Mouse (Mus musculus) liver, embryonic 14.5 days (tissue): ENCODE results near the gene Arl4d. TPM values are rescaled to one million over a fixed set of nuclear protein-coding genes. Genes with fewer than 3 reads are reported as not detected.
"Not testable (repeated sequence)": the region's sequence is repeated elsewhere in the genome, so short reads cannot be mapped to it uniquely, and the experiment has no call there.

ENCODE experiments used
- ATAC-seq: fragments of 200-750 bp; cut with Nextera tagmentation; 2 replicates; pipeline ENCODE4 v1.8.0; 2017; ENCODE audit warnings: moderate number of reproducible peaks, mild to moderate bottlenecking, moderate library complexity; ENCODE audit not compliant: insufficient read depth
- DNase-seq, 3 experiments: peaks; one replicate each; pipeline ENCODE4 v3.0.0-alpha.2; 2012 to 2013; ENCODE audit warnings: low read depth in 3 of 3, low spot score in 3 of 3
- H3K27ac ChIP-seq: fragments of 300-500 bp; sonication (generic); 2 replicates; pipeline ENCODE4 v1.5.1; 2014; ENCODE audit warnings: moderate library complexity, mild to moderate bottlenecking, control low read depth, inconsistent platforms
- H3K27me3 ChIP-seq: fragments of 300-500 bp; sonication (generic); 2 replicates; pipeline ENCODE4 v1.6.1; 2014; ENCODE audit warnings: mild to moderate bottlenecking, low read length, moderate library complexity; ENCODE audit not compliant: control insufficient read depth, insufficient read depth
- H3K36me3 ChIP-seq: fragments of 300-500 bp; sonication (generic); replicated peaks from 2 replicates; pipeline ENCODE4 v1.6.1; 2014; ENCODE audit warnings: low read depth; ENCODE audit not compliant: control insufficient read depth, insufficient read depth
- H3K4me1 ChIP-seq, 2 experiments: fragments of 200-500 bp in 1 of 2; fragments of 300-500 bp in 1 of 2; sonication (generic) in 1 of 2; replicated peaks; 2 replicates each; pipeline ENCODE4 v1.6.1; 2012 to 2014; ENCODE audit warnings: antibody characterized with exemption in 1 of 2, inconsistent platforms in 1 of 2, low read length in 1 of 2; ENCODE audit not compliant: control insufficient read depth in 2 of 2, insufficient read depth in 2 of 2
- H3K4me2 ChIP-seq: fragments of 300-500 bp; sonication (generic); 2 replicates; pipeline ENCODE4 v1.6.1; 2014; ENCODE audit warnings: low read depth, mild to moderate bottlenecking, control low read depth, moderate library complexity
- H3K4me3 ChIP-seq, 2 experiments: fragments of 200-500 bp in 1 of 2; fragments of 300-500 bp in 1 of 2; sonication (generic) in 1 of 2; 2 replicates each; pipeline ENCODE4 v1.5.1; 2012 to 2014; ENCODE audit warnings: low read depth in 2 of 2, low read length in 2 of 2, mild to moderate bottlenecking in 2 of 2, control low read depth in 1 of 2, inconsistent platforms in 1 of 2, moderate library complexity in 1 of 2; ENCODE audit not compliant: insufficient read depth in 1 of 2
- H3K9ac ChIP-seq: fragments of 300-500 bp; sonication (generic); replicated peaks from 2 replicates; pipeline ENCODE4 v1.6.1; 2014; ENCODE audit warnings: mild to moderate bottlenecking, control low read depth, moderate library complexity
- H3K9me3 ChIP-seq: fragments of 300-500 bp; sonication (generic); 2 replicates; pipeline ENCODE4 v1.6.1; 2016; ENCODE audit warnings: low read length, mixed read lengths; ENCODE audit not compliant: control insufficient read depth
- CTCF ChIP-seq: IDR thresholded peaks from 2 replicates; pipeline ENCODE4 v1.5.1; 2016; ENCODE audit warnings: antibody characterized with exemption, low read depth, control low read depth
- EP300 ChIP-seq: IDR thresholded peaks from 2 replicates; pipeline ENCODE4 v1.6.1; 2016; ENCODE audit warnings: antibody characterized with exemption, low read depth
- WGBS: fragments of 180-500 bp; shearing (Covaris S2); extraction: QIAGEN DNeasy Blood & Tissue Kit; methylation state at CpG from one replicate; pipeline ENCODE4 v1.1.7; 2014; ENCODE audit not compliant: insufficient replicate concordance; 5-methylcytosine and 5-hydroxymethylcytosine counted together
- polyA plus RNA-seq, 2 experiments: library from polyadenylated mRNA; depleted of rRNA in 1 of 2; stranded (reverse) in 1 of 2; unstranded in 1 of 2; fragments of >200 nt; fragmentation: Nextera tagmentation in 1 of 2; extraction: Ambion mirVana in 1 of 2; gene quantifications; 2 replicates each; pipeline versions ENCODE4 v1.2.1 to v1.2.3; 2012 to 2014

Gene Arl4d
- polyA plus RNA-seq, 2 experiments, result 0.46 to 0.84 TPM

GRCm38 (mm10) chr11:101627857-101628559, 37.3 kb upstream of the Arl4d start:
- Histone ChIP-seq H3K4me2 (peak overlapping the region; percentile 65), H3K27me3 (no peaks in the 10 kb centered on the region), H3K4me1 (peaks cover 4 to 7% of the 10 kb centered on the region in 2 experiments; a peak in 3 of 4 replicates), H3K9ac (peak overlapping the region; percentile 58), H3K27ac (peak overlapping the region; percentile 98), H3K4me3 (peak overlapping the region; percentile 53 to 64), H3K9me3 (no peaks in the 10 kb centered on the region), H3K36me3 (no peaks in the 10 kb centered on the region)
- TF ChIP-seq CTCF (no peak), EP300 (no peak)
- WGBS, result under 1% methylated on average over 33 of the region's 33 CpGs
- peak; percentile 69 to 88 (median 82) for DNase-seq
- peak; percentile 52 for ATAC-seq

GRCm38 (mm10) chr11:101628733-101629417, 36.5 kb upstream of the Arl4d start:
- not testable (repeated sequence) for H3K9ac ChIP-seq, H3K27ac ChIP-seq

GRCm38 (mm10) chr11:101635660-101636059, 29.7 kb upstream of the Arl4d start:
- no peak for ATAC-seq
- H3K27me3 ChIP-seq, result peaks cover 4% of the 10 kb centered on the region
- no peaks in the 10 kb centered on the region for H3K36me3 ChIP-seq
- no peaks in the 10 kb centered on the region for H3K9me3 ChIP-seq
- H3K27ac ChIP-seq, result no peak overlapping the region
- 75% methylated on average over 10 of the region's 10 CpGs for whole genome bisulfite sequencing
- no peak for DNase-seq
- TF ChIP-seq CTCF (no peak), EP300 (no peak)
- H3K4me1 ChIP-seq, result no peaks in the 10 kb centered on the region; a peak in 1 of 4 replicates
- no peak overlapping the region for H3K4me2 ChIP-seq
- H3K9ac ChIP-seq, result no peak overlapping the region
- H3K4me3 ChIP-seq, result no peak overlapping the region

More at GRCm38 (mm10) chr11:101628733-101629417, 36.5 kb upstream of the Arl4d start:
- Histone ChIP-seq H3K4me3 (peak overlapping the region in 1 of 2 experiments; percentile 53; a peak in 3 of 4 replicates), H3K4me2 (peak overlapping the region; percentile 65)
- not testable (repeated sequence) for H3K36me3 ChIP-seq, H3K9me3 ChIP-seq, H3K4me1 ChIP-seq, ATAC-seq, DNase-seq, H3K27me3 ChIP-seq
- WGBS, result 49% methylated on average over 4 of the region's 5 CpGs

GRCm38 (mm10) chr11:101639761-101640160, 25.6 kb upstream of the Arl4d start:
- Histone ChIP-seq H3K36me3 (no peaks in the 10 kb centered on the region), H3K4me1 (peaks cover 0 to 6% of the 10 kb centered on the region in 2 experiments; a peak in 1 of 4 replicates), H3K9me3 (no peaks in the 10 kb centered on the region), H3K27ac (no peak overlapping the region), H3K9ac (no peak overlapping the region), H3K27me3 (peaks cover 4% of the 10 kb centered on the region), H3K4me2 (no peak overlapping the region), H3K4me3 (no peak overlapping the region)
- DNase-seq (no peak), ATAC-seq (no peak)
- WGBS, result 70% methylated on average over 4 of the region's 4 CpGs
- no peak for TF ChIP-seq EP300
- no peak for TF ChIP-seq CTCF

- 6% methylated on average over 51 of the region's 53 CpGs for WGBS
- peak in 2 of 3 experiments; percentile 43 to 62 for DNase-seq
- peak; percentile 47; the same call in 1 of the 2 replicates for ATAC-seq
- Histone ChIP-seq H3K9ac (peak overlapping the region; percentile 61), H3K4me3 (peak overlapping the region; percentile 37 to 57), H3K4me2 (peak overlapping the region; percentile 67), H3K27ac (peak overlapping the region; percentile 51)
- not testable (repeated sequence) for H3K36me3 ChIP-seq, H3K27me3 ChIP-seq, H3K4me1 ChIP-seq, H3K9me3 ChIP-seq
These were observed 24.3 kb upstream of the Arl4d start for GRCm38 (mm10) chr11:101640857-101641709.

- peak; percentile 58 to 78 (median 65) for DNase-seq
- H3K4me2 ChIP-seq, result peak overlapping the region; percentile 67; the same call in 1 of the 2 replicates
- not testable (repeated sequence) for H3K27me3 ChIP-seq, H3K9ac ChIP-seq, H3K9me3 ChIP-seq, H3K4me1 ChIP-seq, H3K4me3 ChIP-seq, H3K36me3 ChIP-seq
- peak overlapping the region; percentile 23 for H3K27ac ChIP-seq
- peak; percentile 78 for ATAC-seq
- 4% methylated on average over 13 of the region's 26 CpGs for WGBS
These were observed 23.4 kb upstream of the Arl4d start for GRCm38 (mm10) chr11:101641710-101642642.
